ENCODE assay signal across 9 mouse cellular contexts in the genomic region with DNA sequence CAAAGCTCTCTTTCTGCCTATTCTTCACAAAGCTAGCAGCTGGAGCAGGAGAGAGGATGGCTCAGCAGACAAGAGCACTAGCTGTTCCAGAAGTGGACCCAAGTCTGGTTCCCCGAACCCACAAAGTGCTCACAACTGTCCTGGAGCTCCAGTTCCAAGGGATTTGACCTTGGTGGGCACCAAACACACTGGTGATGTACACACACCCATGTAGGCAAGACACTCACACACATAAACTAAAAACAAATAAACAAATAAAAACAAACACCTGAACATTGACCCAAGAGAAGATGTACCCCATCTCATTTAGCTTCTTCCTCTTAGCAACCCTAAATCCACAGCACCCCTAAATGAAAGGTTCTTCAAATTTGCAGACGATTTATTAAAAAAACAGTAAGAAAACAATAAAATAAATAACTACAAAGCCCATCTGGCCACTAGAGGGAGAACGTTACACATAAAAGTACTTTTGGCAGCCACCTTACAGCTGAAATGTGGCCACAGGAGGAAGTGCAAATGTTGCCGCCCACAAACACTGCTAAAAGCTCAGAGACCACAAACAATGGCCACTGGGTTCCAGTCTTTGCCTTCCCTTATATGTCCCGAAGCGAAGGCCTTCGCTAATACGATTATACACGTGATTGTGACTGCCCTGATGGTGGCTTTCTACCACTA. TPM values are rescaled to one million over a fixed set of nuclear protein-coding genes. Genes with fewer than 3 reads are reported as not detected.
DNase-seq lines count a peak whose midpoint lies in the region; ATAC-seq and TF ChIP-seq lines count a peak whose summit lies in the region.
"Had no signal": no experiment of that assay in that cellular context is flagged by ENCODE, and none has a peak within 500 bp of the region (broad histone marks: within the 10 kb centered on the region; RNA-seq: fewer than 3 reads in every experiment).

No protein-coding gene starts in this region.

- in situ Hi-C loops in ES-E14 (cut with MboI; ENCODE audit: low sequenced_read_pairs in 2 of 2, unreplicated experiment in 2 of 2): loop anchor here in 1 of 2 experiments (25.0 kb wide), 2 partner anchors 314 to 639 kb away; no protein-coding TSS in a partner anchor

- H3K9me3 ChIP-seq in ES-E14 (ENCODE audit: control insufficient read depth, insufficient read depth, low read depth, low read length): no peaks in the 10 kb centered on the region
- no peaks in the 10 kb centered on the region for H3K9me3 ChIP-seq in hindbrain, embryonic 13.5 days

- H3K27me3 ChIP-seq in hindbrain, embryonic 13.5 days: no peaks in the 10 kb centered on the region

- DNase-seq in ES-E14 (ENCODE audit: low read depth, low spot score): peak; percentile 71
- DNase-seq in c-Kit-positive CD71-positive TER-119-positive erythroid progenitor cells, embryonic 14.5 days (ENCODE audit: low spot score): peak; percentile 42
- DNase-seq in frontal cortex, postnatal 25 days (ENCODE audit: low spot score in 2 of 2): peak; percentile 10 to 23
- DNase-seq in layer of hippocampus, adult 9-11 months: peak; percentile 65
- DNase-seq in lung, postnatal 25 days (ENCODE audit: low spot score): peak; percentile 84
- DNase-seq in retina, adult 2 months (ENCODE audit: low read depth, low spot score): peak; percentile 33
- peak; percentile 68 for DNase-seq in thymus, postnatal 14 days

- 15% methylated on average over 9 of the region's 9 CpGs for WGBS in hindbrain, embryonic 13.5 days

- H3K36me3 ChIP-seq in ES-E14 (ENCODE audit: control insufficient read depth, insufficient read depth, low read length, poor library complexity, severe bottlenecking): no peaks in the 10 kb centered on the region
- no peaks in the 10 kb centered on the region for H3K36me3 ChIP-seq in hindbrain, embryonic 13.5 days

- H3K4me3 ChIP-seq in ES-E14 (ENCODE audit: insufficient read depth in 1 of 2, low read depth in 1 of 2, low read length in 2 of 2, poor library complexity in 1 of 2, severe bottlenecking in 1 of 2): no peak overlapping the region
- H3K4me3 ChIP-seq in hindbrain, embryonic 13.5 days: no peak overlapping the region
- H3K4me3 ChIP-seq: erythroblast, embryonic 14.5 days had no signal

- peak; percentile 66; the same call in 1 of the 2 replicates for ATAC-seq in hindbrain, embryonic 13.5 days (ENCODE audit: low FRiP score)

- peak overlapping the region; percentile 29; the same call in 1 of the 2 replicates for H3K4me2 ChIP-seq in hindbrain, embryonic 13.5 days

- no peaks in the 10 kb centered on the region for H3K4me1 ChIP-seq in ES-E14 (ENCODE audit: control insufficient read depth in 2 of 2, insufficient read depth in 2 of 2, low read length in 2 of 2, poor library complexity in 1 of 2)
- peaks cover 8% of the 10 kb centered on the region; the same call in 1 of the 2 replicates for H3K4me1 ChIP-seq in hindbrain, embryonic 13.5 days (replicated peaks)

- no peak overlapping the region for H3K27ac ChIP-seq in ES-E14 (ENCODE audit: insufficient read depth, low read depth, low read length, poor library complexity, severe bottlenecking)
- no peak overlapping the region for H3K27ac ChIP-seq in hindbrain, embryonic 13.5 days

- no peak overlapping the region for H3K9ac ChIP-seq in ES-E14 (ENCODE audit: insufficient read depth, low read depth, low read length, poor library complexity, severe bottlenecking)
- no peak overlapping the region for H3K9ac ChIP-seq in hindbrain, embryonic 13.5 days

TF ChIP-seq in ES-E14, 5 proteins besides CTCF, POLR2A, EP300 and RAD21:
- TF ChIP-seq ZNF384 (IDR thresholded peaks at IDR 0.05; ENCODE audit: low read depth, low read length): peak; percentile 87
- TF ChIP-seq ZC3H11A (IDR thresholded peaks at IDR 0.05; ENCODE audit: borderline replicate concordance, low read depth, low read length): peak; percentile 93
- TF ChIP-seq HCFC1 (IDR thresholded peaks at IDR 0.05; ENCODE audit: borderline replicate concordance, insufficient read depth, low read length): no peak

RNA-seq across cellular contexts. Expression of gene Setmar, which starts 33.5 kb away (rescaled TPM):
- total RNA-seq in ES-E14 (2012; rRNA removed): 3.2 and 3.3 TPM in 2 replicates
- 6.4 and 7.4 TPM in 2 replicates for polyA plus RNA-seq in hindbrain, embryonic 13.5 days (2015; fragmentation: Nextera tagmentation; extraction: Ambion mirVana)

Comparison
In these comparisons a context has a peak if more than half of its experiments do, and no peak if none do; other contexts are left out.
1. DNase-seq: peak in every context shown above with its lines; median percentile 84 in lung, postnatal 25 days; 71 in ES-E14; 68 in thymus, postnatal 14 days; 65 in layer of hippocampus, adult 9-11 months; 42 in c-Kit-positive CD71-positive TER-119-positive erythroid progenitor cells, embryonic 14.5 days; 33 in retina, adult 2 months; 16 in frontal cortex, postnatal 25 days.